Mouse (Mus musculus): ENCODE data around the gene Phldb1.

GRCm38 (mm10) chr9:44683046-44683445 is 52.0 kb downstream of the Phldb1 start:
- TF ChIP-seq GATA1 (IDR thresholded peaks at IDR 0.05; ENCODE audit: low read depth, low read length), result no peak
- no peak for TF ChIP-seq POLR2AphosphoS2 (IDR thresholded peaks at IDR 0.05; ENCODE audit: low read length)
- no peak for TF ChIP-seq JUND (IDR thresholded peaks at IDR 0.05; ENCODE audit: low read depth, low read length)
- TF ChIP-seq CTCF (IDR thresholded peaks at IDR 0.05 in 2 of 3, conservative IDR thresholded peaks at IDR 0.05 in 1 of 3; ENCODE audit: control insufficient read depth in 1 of 3, insufficient read depth in 1 of 3, low read depth in 2 of 3, low read length in 3 of 3, poor library complexity in 1 of 3, severe bottlenecking in 1 of 3), result no peak
- no peak for TF ChIP-seq EP300 (IDR thresholded peaks at IDR 0.05; ENCODE audit: low read depth in 1 of 2, low read length in 2 of 2)
- no peak for TF ChIP-seq GABPA (IDR thresholded peaks at IDR 0.05; ENCODE audit: low read depth, low read length)
- no peak for TF ChIP-seq USF1 (IDR thresholded peaks at IDR 0.05; ENCODE audit: low read depth, low read length)
- no peak for TF ChIP-seq USF2 (IDR thresholded peaks at IDR 0.05; ENCODE audit: borderline replicate concordance in 1 of 2, insufficient read depth in 1 of 2, low read depth in 1 of 2, low read length in 2 of 2)
- TF ChIP-seq MAX (IDR thresholded peaks at IDR 0.05; ENCODE audit: low read length), result no peak
- no peak for TF ChIP-seq MAFK (IDR thresholded peaks at IDR 0.05; ENCODE audit: borderline replicate concordance, low read depth, low read length)
